Mouse (Mus musculus): ENCODE results near the gene Map7. TPM values are rescaled to one million over a fixed set of nuclear protein-coding genes. Genes with fewer than 3 reads are reported as not detected.

Map7 gene
- polyA plus RNA-seq, 1 experiment from 2014 or later, result 8.2 TPM

DNA sequence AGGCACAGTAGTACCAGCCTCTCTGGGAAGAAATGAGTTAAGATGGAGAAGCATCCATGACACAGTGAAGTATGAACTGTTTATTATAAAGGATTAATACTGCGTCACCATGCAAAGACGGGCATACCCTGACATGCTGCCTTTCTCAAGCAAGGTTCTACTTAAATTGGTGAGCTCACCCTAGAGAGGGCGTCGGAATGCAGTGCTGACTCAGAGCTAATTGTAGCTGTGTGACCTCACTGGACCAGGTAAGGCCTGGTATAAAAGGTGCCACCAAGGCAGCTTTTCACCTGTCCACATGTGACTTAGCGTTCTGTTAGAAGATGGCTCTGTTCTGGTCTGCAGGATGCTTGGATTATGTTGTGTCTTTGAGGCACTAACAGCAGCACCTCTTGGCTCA, 11.0 kb downstream of the Map7 start:
- WGBS, result 91% methylated on average over 5 of the region's 5 CpGs
- no peaks in the 10 kb centered on the region for H3K36me3 ChIP-seq (replicated peaks)

GRCm38 (mm10) chr10:20160914-20161313, 12.6 kb downstream of the Map7 start:
- ATAC-seq (ENCODE audit: low FRiP score), result no peak
- Histone ChIP-seq H3K9me3 (no peaks in the 10 kb centered on the region), H3K27me3 (no peaks in the 10 kb centered on the region), H3K36me3 (replicated peaks) (no peaks in the 10 kb centered on the region), H3K4me2 (no peak overlapping the region), H3K9ac (no peak overlapping the region), H3K4me1 (no peaks in the 10 kb centered on the region), H3K27ac (no peak overlapping the region), H3K4me3 (replicated peaks) (no peak overlapping the region)
- 67% methylated on average over 8 of the region's 8 CpGs for WGBS

More for the DNA sequence above, 11.0 kb downstream of the Map7 start:
- Histone ChIP-seq H3K27me3 (no peaks in the 10 kb centered on the region), H3K4me2 (no peak overlapping the region), H3K9ac (no peak overlapping the region), H3K9me3 (no peaks in the 10 kb centered on the region), H3K4me1 (no peaks in the 10 kb centered on the region), H3K4me3 (replicated peaks) (no peak overlapping the region), H3K27ac (no peak overlapping the region)
- no peak for ATAC-seq (ENCODE audit: low FRiP score)

DNA sequence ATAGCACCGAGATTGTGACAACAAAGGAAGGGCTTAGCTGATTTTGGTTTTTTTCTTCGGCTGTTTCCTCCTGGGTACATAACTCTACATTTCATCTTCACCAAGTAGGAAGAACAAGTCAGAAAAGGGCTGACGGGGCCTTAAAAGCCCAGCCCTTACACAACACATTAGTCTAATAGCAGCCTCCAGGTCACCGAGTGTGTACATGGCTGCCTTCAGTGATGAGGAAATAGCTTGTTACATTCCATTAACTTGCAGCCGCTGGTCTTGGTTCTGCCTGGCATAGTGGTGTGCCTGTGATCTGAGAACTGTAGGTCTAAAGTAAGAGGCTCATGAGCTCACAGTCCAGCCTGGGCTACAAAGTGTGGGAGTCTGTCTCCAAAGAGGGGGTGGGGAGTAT, 16.5 kb downstream of the Map7 start:
- Histone ChIP-seq H3K27ac (no peak overlapping the region), H3K9ac (no peak overlapping the region), H3K9me3 (no peaks in the 10 kb centered on the region), H3K27me3 (0 out of 2 replicates have a peak, but pooled peaks cover 8% of the 10 kb centered on the region), H3K4me2 (no peak overlapping the region), H3K4me3 (replicated peaks) (no peak overlapping the region), H3K4me1 (no peaks in the 10 kb centered on the region; the same call in 1 of the 2 replicates), H3K36me3 (replicated peaks) (no peaks in the 10 kb centered on the region)
- ATAC-seq (ENCODE audit: low FRiP score), result no peak
- 92% methylated on average over 5 of the region's 5 CpGs for WGBS

GRCm38 (mm10) chr10:20166797-20167196, 18.5 kb downstream of the Map7 start:
- Histone ChIP-seq H3K4me2 (no peak overlapping the region), H3K9me3 (no peaks in the 10 kb centered on the region), H3K4me3 (replicated peaks) (no peak overlapping the region), H3K36me3 (replicated peaks) (no peaks in the 10 kb centered on the region), H3K9ac (no peak overlapping the region), H3K4me1 (peaks cover 18% of the 10 kb centered on the region), H3K27ac (no peak overlapping the region), H3K27me3 (0 out of 2 replicates have a peak, but pooled peaks cover 8% of the 10 kb centered on the region)
- ATAC-seq (ENCODE audit: low FRiP score), result no peak
- 80% methylated on average over 11 of the region's 11 CpGs for WGBS

DNA sequence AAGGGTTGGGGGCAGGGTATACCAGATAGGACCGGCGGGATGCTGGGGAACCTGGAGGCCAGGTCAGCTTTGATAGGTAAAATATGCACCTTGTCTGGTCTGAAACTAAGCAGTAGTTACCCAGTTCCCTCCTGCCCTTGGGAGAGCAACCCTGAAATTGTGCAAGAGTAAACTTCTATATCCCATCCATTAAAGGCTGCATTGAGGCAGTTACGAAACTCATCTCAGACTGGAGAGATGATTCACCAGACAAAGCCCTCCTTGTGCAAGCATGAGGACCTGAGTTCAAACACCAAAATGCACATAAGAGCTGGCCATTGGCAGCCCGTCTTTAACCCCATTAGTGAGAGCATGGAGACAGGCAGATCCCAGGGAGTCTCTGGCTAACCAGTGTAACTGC, 19.2 kb downstream of the Map7 start:
- WGBS, result 93% methylated on average over 4 of the region's 4 CpGs
- H3K27me3 ChIP-seq, result 0 out of 2 replicates have a peak, but pooled peaks cover 8% of the 10 kb centered on the region
- H3K4me2 ChIP-seq, result no peak overlapping the region
- no peaks in the 10 kb centered on the region for H3K36me3 ChIP-seq (replicated peaks)
- no peak for ATAC-seq (ENCODE audit: low FRiP score)
- H3K27ac ChIP-seq, result no peak overlapping the region
- H3K4me3 ChIP-seq (replicated peaks), result no peak overlapping the region
- no peaks in the 10 kb centered on the region for H3K9me3 ChIP-seq
- no peak overlapping the region for H3K9ac ChIP-seq
- peaks cover 20% of the 10 kb centered on the region for H3K4me1 ChIP-seq

DNA sequence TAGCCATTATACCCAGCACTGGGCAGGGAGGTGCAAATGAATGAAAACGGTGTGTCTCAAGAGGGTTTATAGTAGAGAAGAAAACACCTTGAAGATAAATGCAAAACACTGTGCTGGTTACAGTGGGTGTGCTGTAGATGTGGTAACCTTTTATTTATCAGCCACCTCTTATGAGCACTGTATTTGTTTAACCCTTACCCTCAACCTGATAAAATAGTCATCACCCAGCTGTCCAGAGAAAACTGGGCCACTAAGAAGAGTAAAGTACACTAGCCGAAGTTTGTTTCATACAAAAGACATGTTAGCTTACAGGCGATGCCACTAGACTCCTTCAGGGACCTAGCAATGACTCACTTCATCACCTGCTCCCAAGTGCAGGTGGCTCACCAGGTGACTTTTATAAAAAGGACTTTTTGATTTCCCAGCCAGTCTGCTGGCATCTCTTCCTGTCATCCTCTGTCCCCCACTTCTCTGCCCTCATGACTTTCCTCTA, 21.0 kb downstream of the Map7 start:
- Histone ChIP-seq H3K36me3 (replicated peaks) (no peaks in the 10 kb centered on the region), H3K9ac (no peak overlapping the region), H3K9me3 (no peaks in the 10 kb centered on the region), H3K27me3 (0 out of 2 replicates have a peak, but pooled peaks cover 8% of the 10 kb centered on the region), H3K4me2 (no peak overlapping the region), H3K27ac (no peak overlapping the region), H3K4me3 (replicated peaks) (no peak overlapping the region), H3K4me1 (peaks cover 20% of the 10 kb centered on the region)
- 88% methylated on average over 3 of the region's 3 CpGs for WGBS
- ATAC-seq (ENCODE audit: low FRiP score), result no peak

- no peaks in the 10 kb centered on the region for H3K36me3 ChIP-seq (replicated peaks)
- peaks cover 20% of the 10 kb centered on the region for H3K4me1 ChIP-seq
- ATAC-seq (ENCODE audit: low FRiP score), result no peak
- no peak overlapping the region for H3K9ac ChIP-seq
- H3K4me2 ChIP-seq, result peak overlapping the region; percentile 50
- H3K27ac ChIP-seq, result no peak overlapping the region
- H3K27me3 ChIP-seq, result 0 out of 2 replicates have a peak, but pooled peaks cover 8% of the 10 kb centered on the region
- WGBS, result 22% methylated on average over 19 of the region's 19 CpGs
- H3K4me3 ChIP-seq (replicated peaks), result peak overlapping the region; percentile 27
- no peaks in the 10 kb centered on the region for H3K9me3 ChIP-seq
These were observed 21.8 kb downstream of the Map7 start for GRCm38 (mm10) chr10:20169927-20170604.

DNA sequence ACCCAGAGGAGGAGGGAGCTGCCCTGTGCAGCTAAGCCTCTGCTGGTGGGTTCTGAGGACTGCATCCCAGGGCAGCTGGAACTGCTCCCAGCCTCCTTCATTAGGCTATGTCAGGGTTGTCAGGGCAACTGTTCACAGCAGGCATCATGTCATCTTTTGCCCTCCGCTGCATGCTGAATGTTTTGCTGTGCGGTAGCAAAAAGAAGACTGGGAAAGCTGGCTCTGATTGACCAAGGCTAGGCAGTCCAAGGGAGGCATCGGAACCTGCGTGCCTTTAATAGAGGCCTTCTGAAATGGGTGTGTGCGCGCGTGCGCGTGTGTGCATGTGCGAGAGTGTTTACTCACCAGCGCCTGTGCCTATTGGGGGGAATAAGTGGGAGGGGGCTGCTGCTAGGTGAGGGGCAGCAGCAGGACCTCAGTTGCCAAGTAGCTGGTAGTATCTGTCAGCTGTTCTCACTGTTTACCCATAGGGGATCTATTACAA, 22.4 kb downstream of the Map7 start:
- peak overlapping the region; percentile 68 for H3K27ac ChIP-seq
- peak overlapping the region; percentile 50 for H3K4me2 ChIP-seq
- 0 out of 2 replicates have a peak, but pooled peaks cover 8% of the 10 kb centered on the region for H3K27me3 ChIP-seq
- ATAC-seq (ENCODE audit: low FRiP score), result peak; percentile 97
- H3K9ac ChIP-seq, result peak overlapping the region; percentile 22; the same call in 1 of the 2 replicates
- WGBS, result 24% methylated on average over 11 of the region's 11 CpGs
- no peaks in the 10 kb centered on the region for H3K9me3 ChIP-seq
- H3K4me3 ChIP-seq (replicated peaks), result peak overlapping the region; percentile 27
- no peaks in the 10 kb centered on the region for H3K36me3 ChIP-seq (replicated peaks)
- H3K4me1 ChIP-seq, result peaks cover 20% of the 10 kb centered on the region

DNA sequence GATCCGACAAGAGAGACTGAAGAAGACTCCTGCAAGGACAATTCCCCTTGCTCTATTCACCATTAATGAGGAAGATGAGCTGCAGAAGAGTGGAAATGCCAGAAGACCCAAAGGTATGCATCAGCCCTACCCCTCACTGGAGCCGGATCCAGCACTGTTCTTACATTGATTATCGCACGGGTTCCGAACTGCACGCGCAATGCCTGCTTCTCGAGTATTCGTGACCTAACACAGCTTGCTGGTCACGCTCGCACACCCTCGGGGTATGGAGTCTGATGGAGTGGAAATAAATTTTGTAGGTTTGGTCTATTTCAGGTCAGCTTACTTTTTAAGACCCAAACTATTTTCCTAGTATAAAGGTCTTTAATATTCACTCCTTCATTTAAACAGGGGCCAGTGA, 22.9 kb downstream of the Map7 start:
- 69% methylated on average over 12 of the region's 12 CpGs for WGBS
- Histone ChIP-seq H3K4me1 (peaks cover 20% of the 10 kb centered on the region), H3K9ac (no peak overlapping the region), H3K36me3 (replicated peaks) (no peaks in the 10 kb centered on the region), H3K27me3 (0 out of 2 replicates have a peak, but pooled peaks cover 8% of the 10 kb centered on the region), H3K27ac (0 out of 2 replicates have a peak overlapping the region, but pooled peaks have one; percentile 68), H3K4me3 (replicated peaks) (peak overlapping the region; percentile 27; the same call in 1 of the 2 replicates), H3K4me2 (peak overlapping the region; percentile 50), H3K9me3 (no peaks in the 10 kb centered on the region)
- ATAC-seq (ENCODE audit: low FRiP score), result peak; percentile 45

DNA sequence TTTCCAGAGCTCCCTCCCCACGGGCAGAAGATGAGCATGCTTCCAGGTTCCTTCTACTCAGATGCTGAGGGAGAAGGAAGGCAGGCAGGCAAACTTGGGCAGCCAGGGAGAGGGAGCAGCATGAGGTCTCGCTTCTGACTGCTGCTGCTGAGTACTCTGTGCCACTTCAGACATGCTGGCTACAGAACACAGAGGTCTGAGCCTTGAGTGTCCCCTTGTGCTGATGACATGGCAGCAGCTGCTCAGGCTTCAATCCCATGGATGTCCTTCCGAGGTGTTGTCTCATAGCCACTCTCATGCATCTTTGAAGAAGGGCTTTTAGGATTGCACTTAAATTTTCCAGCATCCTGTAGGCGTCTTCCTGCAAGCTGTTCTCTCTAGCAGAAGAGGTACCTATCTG, 23.5 kb downstream of the Map7 start:
- H3K4me1 ChIP-seq, result peaks cover 20% of the 10 kb centered on the region
- H3K4me2 ChIP-seq, result no peak overlapping the region
- WGBS, result 55% methylated on average over 4 of the region's 4 CpGs

DNA sequence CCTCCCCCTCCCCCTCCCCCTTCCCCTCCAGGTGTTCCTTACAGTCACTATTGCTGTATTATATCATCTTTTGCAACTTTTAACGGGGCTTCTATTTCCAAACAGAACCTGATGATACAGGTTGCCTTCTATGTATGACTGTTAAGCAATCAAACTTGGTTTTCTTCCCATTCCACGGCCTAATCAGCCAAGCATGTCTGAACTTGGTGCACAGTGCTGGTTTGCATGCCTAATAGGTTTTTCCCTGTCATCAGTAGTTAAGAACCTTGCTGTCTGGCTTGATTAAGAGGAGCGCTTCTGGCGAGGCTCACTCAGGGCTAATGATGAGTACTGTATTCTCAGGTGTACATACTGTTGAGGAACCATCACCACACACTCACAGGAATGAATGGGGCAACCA, 25.5 kb downstream of the Map7 start:
- WGBS, result 81% methylated on average over 4 of the region's 4 CpGs
- no peak for ATAC-seq (ENCODE audit: low FRiP score)
- H3K4me3 ChIP-seq (replicated peaks), result no peak overlapping the region

More for the DNA sequence above, 23.5 kb downstream of the Map7 start:
- H3K9ac ChIP-seq, result no peak overlapping the region
- H3K9me3 ChIP-seq, result no peaks in the 10 kb centered on the region
- H3K27ac ChIP-seq, result no peak overlapping the region
- H3K4me3 ChIP-seq (replicated peaks), result no peak overlapping the region
- H3K27me3 ChIP-seq, result 0 out of 2 replicates have a peak, but pooled peaks cover 8% of the 10 kb centered on the region
- no peaks in the 10 kb centered on the region for H3K36me3 ChIP-seq (replicated peaks)
- no peak for ATAC-seq (ENCODE audit: low FRiP score)

DNA sequence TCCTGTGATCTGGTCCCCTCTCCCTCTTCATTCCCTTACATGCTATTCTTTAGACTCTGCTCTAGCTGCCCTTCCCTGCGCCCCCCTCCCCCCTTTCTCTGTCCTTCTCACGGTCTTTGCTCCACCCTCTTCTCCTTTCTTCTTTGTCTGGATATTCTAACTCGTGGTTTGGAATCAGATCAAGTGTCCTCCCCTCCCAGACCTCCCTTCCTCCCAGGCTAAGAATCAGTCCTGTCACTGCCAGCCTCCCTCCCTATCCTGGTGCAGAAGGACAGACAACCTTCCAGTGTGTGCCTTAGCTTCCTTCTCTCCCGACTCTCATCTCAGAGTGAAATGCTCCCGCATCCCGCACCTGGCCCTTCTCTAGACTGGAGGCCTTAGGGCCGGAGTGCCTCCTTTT, 27.8 kb downstream of the Map7 start:
- no peak overlapping the region for H3K4me3 ChIP-seq (replicated peaks)
- 68% methylated on average over 7 of the region's 7 CpGs for WGBS
- no peak overlapping the region for H3K9ac ChIP-seq
- H3K4me2 ChIP-seq, result no peak overlapping the region
- H3K4me1 ChIP-seq, result peaks cover 9% of the 10 kb centered on the region
- H3K27ac ChIP-seq, result no peak overlapping the region
- no peaks in the 10 kb centered on the region for H3K36me3 ChIP-seq (replicated peaks)
- no peaks in the 10 kb centered on the region for H3K9me3 ChIP-seq
- H3K27me3 ChIP-seq, result no peaks in the 10 kb centered on the region
- ATAC-seq (ENCODE audit: low FRiP score), result no peak

More for the DNA sequence above, 25.5 kb downstream of the Map7 start:
- H3K4me1 ChIP-seq, result peaks cover 20% of the 10 kb centered on the region
- H3K27me3 ChIP-seq, result 0 out of 2 replicates have a peak, but pooled peaks cover 8% of the 10 kb centered on the region
- no peak overlapping the region for H3K27ac ChIP-seq
- no peaks in the 10 kb centered on the region for H3K9me3 ChIP-seq
- no peak overlapping the region for H3K9ac ChIP-seq
- H3K36me3 ChIP-seq (replicated peaks), result no peaks in the 10 kb centered on the region
- H3K4me2 ChIP-seq, result no peak overlapping the region
